Mouse (Mus musculus) hematopoietic multipotent progenitor cell, adult 10-12 weeks (in vitro differentiated cells): ENCODE measurements around the gene Toporsl. TPM values are rescaled to one million over a fixed set of nuclear protein-coding genes. Genes with fewer than 3 reads are reported as not detected.

Experiments
- polyA plus RNA-seq: library from polyadenylated mRNA; stranded (reverse); fragments of >175 nt; gene quantifications from 2 replicates; pipeline ENCODE4 v1.2.3, GENCODE M21; 2012; ENCODE audit warnings: low replicate concordance

Gene Toporsl
- not detected in 2 replicates for polyA plus RNA-seq

DNA sequence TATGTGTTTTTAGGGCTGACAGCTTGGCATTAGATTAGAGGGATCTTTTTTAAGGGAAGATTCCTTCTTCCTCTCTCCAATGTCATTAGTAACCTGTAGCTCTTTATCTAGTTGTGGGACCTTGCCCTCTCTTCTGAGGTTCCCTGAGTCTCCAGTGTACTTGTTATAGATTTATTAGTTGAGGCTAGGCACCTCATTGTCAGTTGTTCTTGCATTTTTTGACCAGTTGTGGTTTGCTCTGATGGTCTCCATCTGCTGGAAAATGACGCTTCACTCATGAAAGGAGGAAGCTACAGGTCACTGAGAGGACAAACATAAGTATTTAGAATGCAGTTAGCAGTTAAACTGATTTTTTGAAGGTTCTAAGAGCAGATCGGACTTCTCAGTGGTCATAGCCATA is at the start of gene Toporsl:
TSS of gene Toporsl (plus strand) at position 348 of the 400 bp plus-strand sequence.

Other genes starting within 250 kb of the Toporsl start
- 1.1 and 9.6 TPM in 2 replicates for gene Smc2, start 157.0 kb upstream of the Toporsl start, polyA plus RNA-seq
- not detected in 2 replicates for gene Vma21-ps, start 99.0 kb upstream of the Toporsl start, polyA plus RNA-seq
- gene Olfr275, start 218.3 kb downstream of the Toporsl start, polyA plus RNA-seq: not detected in 2 replicates